Mouse (Mus musculus): Measurements from ENCODE around the gene Spata5. TPM values are rescaled to one million over a fixed set of nuclear protein-coding genes. Genes with fewer than 3 reads are reported as not detected.

Spata5 gene
- polyA plus RNA-seq, 1 experiment from 2014 or later, result 17.8 TPM

DNA sequence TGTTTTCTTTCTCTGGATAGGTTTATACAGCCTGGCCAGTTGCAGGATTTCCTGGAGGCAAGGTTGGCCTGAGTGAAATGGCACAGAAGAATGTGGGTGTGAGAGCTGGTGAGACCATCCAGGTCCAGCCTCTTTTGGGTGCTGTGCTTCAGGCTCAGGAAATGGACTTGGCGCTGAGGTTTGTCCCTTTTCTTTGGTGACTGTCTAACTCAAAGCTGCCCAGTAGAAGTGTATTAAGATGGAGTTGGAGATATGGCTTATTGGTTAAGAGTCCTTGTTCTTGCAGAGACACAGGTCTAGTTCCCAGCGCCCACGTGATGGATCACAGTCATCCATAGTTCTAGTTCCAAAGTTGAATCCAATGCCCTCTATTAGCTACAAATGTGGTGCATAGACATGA is 6.4 kb downstream of the Spata5 start:
- H3K4me1 ChIP-seq (replicated peaks), result peaks cover 10% of the 10 kb centered on the region
- 80% methylated on average over 3 of the region's 3 CpGs for WGBS (ENCODE audit: insufficient replicate concordance)
- ATAC-seq (ENCODE audit: insufficient read depth), result no peak

DNA sequence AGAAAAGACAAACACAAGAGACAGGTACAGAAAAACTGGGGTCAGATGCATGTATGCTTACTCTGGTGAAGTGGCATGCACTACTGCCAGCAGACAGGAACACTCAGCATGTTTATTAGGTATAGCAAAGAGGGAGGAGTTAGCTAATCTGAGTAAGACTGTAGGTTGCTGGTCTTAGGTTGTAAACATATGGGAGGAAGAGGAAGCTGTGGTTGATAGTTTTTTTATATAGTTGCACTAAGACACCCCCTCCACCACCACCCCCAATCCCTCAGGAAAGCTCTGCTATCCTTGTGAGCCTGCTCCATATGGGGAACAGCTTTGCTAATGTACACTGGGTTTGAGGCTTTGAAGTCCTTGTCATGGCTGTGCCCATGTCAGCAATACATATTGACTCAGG is 10.7 kb downstream of the Spata5 start:
- H3K4me2 ChIP-seq, result no peak overlapping the region
- H3K27me3 ChIP-seq, result no peaks in the 10 kb centered on the region
- H3K27ac ChIP-seq (replicated peaks), result no peak overlapping the region
- H3K9ac ChIP-seq, result no peak overlapping the region
- no peaks in the 10 kb centered on the region for H3K9me3 ChIP-seq (replicated peaks)
- H3K4me1 ChIP-seq (replicated peaks), result no peaks in the 10 kb centered on the region
- H3K4me3 ChIP-seq (replicated peaks), result no peak overlapping the region
- ATAC-seq (ENCODE audit: insufficient read depth), result no peak
- peaks cover 36% of the 10 kb centered on the region for H3K36me3 ChIP-seq (replicated peaks)

More for the DNA sequence above, 6.4 kb downstream of the Spata5 start:
- Histone ChIP-seq H3K4me3 (replicated peaks) (no peak overlapping the region), H3K36me3 (replicated peaks) (peaks cover 32% of the 10 kb centered on the region), H3K27ac (replicated peaks) (no peak overlapping the region), H3K9me3 (replicated peaks) (no peaks in the 10 kb centered on the region), H3K27me3 (no peaks in the 10 kb centered on the region), H3K4me2 (no peak overlapping the region), H3K9ac (no peak overlapping the region)

DNA sequence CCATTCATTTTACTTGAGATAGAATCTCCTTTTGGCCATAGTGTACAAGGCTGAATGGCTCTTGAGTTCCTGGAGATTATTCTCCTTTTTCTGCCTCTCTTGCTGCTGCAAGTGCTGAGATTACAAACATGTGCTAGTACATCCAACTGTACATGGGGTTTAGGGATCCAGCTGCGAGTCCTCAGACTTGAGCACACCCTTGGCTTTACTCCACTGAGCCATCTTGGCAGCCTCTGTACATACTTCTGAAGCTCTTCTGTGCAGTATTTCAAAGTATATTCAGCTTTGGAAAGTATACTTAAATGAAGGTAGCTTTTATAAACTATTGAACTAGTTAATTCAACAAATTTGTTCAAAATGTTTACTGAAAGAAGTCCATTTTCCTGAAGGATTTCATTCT is 20.1 kb downstream of the Spata5 start:
- Histone ChIP-seq H3K36me3 (replicated peaks) (peaks cover 14% of the 10 kb centered on the region), H3K4me1 (replicated peaks) (no peaks in the 10 kb centered on the region), H3K4me3 (replicated peaks) (no peak overlapping the region), H3K9me3 (replicated peaks) (no peaks in the 10 kb centered on the region), H3K9ac (no peak overlapping the region), H3K27me3 (no peaks in the 10 kb centered on the region), H3K27ac (replicated peaks) (no peak overlapping the region), H3K4me2 (no peak overlapping the region)
- WGBS (ENCODE audit: insufficient replicate concordance), result 77% methylated on average over 1 of the region's 1 CpGs
- ATAC-seq (ENCODE audit: insufficient read depth), result no peak

DNA sequence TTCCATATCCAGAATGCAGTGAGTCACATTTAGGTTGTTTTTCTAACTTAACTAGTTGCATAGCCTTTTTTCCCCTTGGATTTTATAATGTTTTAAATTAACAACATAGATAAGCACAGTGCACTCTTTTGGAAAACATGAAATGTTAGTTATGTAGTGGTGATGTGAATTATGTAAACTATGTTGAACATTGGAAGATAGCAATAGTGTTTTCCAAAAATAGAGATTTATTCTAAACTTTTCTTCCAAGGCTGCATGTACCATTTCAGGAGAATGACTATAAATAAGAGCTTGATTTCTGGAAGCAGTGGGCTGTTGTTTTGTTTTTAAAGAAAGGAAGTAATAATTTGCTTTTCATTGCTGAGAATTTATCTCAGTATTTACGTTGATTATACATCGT is 23.7 kb downstream of the Spata5 start:
- WGBS (ENCODE audit: insufficient replicate concordance), result 76% methylated on average over 2 of the region's 2 CpGs
- Histone ChIP-seq H3K27me3 (no peaks in the 10 kb centered on the region), H3K4me3 (replicated peaks) (no peak overlapping the region), H3K9ac (no peak overlapping the region), H3K4me2 (no peak overlapping the region), H3K27ac (replicated peaks) (no peak overlapping the region), H3K4me1 (replicated peaks) (no peaks in the 10 kb centered on the region), H3K9me3 (replicated peaks) (no peaks in the 10 kb centered on the region), H3K36me3 (replicated peaks) (peaks cover 12% of the 10 kb centered on the region)
- no peak for ATAC-seq (ENCODE audit: insufficient read depth)

DNA sequence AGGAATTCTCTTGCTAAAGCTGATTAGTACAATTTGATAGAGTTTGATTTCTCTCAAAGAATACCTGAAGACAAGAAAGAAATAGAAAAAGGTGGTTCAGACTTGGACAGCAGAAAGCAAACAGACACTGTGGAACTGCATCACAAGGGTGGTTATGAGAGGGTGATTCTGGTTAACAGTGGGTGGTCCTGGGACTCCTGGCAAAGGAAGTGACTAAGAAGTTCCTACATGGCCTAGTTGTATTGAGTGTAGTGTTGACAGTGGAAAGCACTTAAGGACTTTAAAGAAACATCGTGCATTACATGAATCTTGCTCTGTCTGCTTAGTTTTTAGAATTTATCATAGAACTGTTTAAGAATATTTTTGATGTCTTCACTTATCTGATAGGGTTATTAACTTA is 36.3 kb downstream of the Spata5 start:
- H3K4me1 ChIP-seq (replicated peaks), result no peaks in the 10 kb centered on the region
- no peaks in the 10 kb centered on the region for H3K9me3 ChIP-seq (replicated peaks)
- H3K27me3 ChIP-seq, result no peaks in the 10 kb centered on the region
- peaks cover 7% of the 10 kb centered on the region; the same call in 1 of the 2 replicates for H3K36me3 ChIP-seq (replicated peaks)
- WGBS (ENCODE audit: insufficient replicate concordance), result 75% methylated on average over 1 of the region's 1 CpGs
- H3K27ac ChIP-seq (replicated peaks), result no peak overlapping the region
- H3K4me2 ChIP-seq, result no peak overlapping the region
- H3K9ac ChIP-seq, result no peak overlapping the region
- no peak for ATAC-seq (ENCODE audit: insufficient read depth)
- H3K4me3 ChIP-seq (replicated peaks), result no peak overlapping the region

DNA sequence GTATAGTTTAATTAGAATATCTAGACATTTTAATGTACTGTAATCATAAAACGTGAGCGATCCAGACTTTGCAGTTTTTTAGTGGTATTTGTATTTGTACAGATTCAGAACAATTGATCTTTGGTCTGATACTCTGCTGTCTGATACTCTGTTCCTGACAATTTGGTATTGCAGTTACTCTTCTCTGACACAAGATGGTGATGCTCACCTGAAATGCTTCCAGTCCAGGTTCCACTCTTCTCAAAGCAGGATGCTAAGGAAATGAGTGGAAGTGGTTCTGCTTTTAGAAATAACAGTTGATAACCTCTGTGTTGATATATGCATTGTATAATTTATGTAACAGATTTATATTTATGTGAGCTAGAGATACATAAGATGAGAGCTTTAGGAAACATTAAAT is 48.5 kb downstream of the Spata5 start:
- Histone ChIP-seq H3K36me3 (replicated peaks) (no peaks in the 10 kb centered on the region), H3K9ac (no peak overlapping the region), H3K4me1 (replicated peaks) (peaks cover 6% of the 10 kb centered on the region; the same call in 1 of the 2 replicates), H3K27me3 (no peaks in the 10 kb centered on the region), H3K9me3 (replicated peaks) (no peaks in the 10 kb centered on the region), H3K4me3 (replicated peaks) (no peak overlapping the region), H3K4me2 (no peak overlapping the region), H3K27ac (replicated peaks) (no peak overlapping the region)
- 69% methylated on average over 2 of the region's 2 CpGs for WGBS (ENCODE audit: insufficient replicate concordance)
- ATAC-seq (ENCODE audit: insufficient read depth), result no peak

DNA sequence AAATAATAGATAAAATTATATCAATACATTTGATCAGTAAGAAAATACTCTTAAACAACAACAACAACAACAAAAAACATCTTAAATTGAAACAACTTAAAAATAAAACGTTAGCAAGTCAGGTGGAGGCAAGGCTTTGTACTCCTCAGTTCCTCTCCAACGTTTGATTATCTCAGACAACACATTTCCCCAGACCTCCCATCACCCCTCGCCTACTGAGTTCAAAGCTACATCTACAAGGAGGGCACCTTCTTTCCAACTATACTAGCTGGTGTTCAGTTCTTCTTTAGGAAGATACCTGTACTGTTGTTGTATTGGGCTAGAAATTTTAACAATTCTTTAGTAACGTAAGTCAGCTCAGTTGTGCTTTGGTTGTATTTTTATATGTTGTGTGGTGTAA is 49.7 kb downstream of the Spata5 start:
- Histone ChIP-seq H3K36me3 (replicated peaks) (no peaks in the 10 kb centered on the region), H3K4me2 (no peak overlapping the region), H3K9me3 (replicated peaks) (no peaks in the 10 kb centered on the region), H3K4me3 (replicated peaks) (no peak overlapping the region), H3K27me3 (no peaks in the 10 kb centered on the region), H3K4me1 (replicated peaks) (peaks cover 6% of the 10 kb centered on the region; the same call in 1 of the 2 replicates), H3K27ac (replicated peaks) (no peak overlapping the region), H3K9ac (no peak overlapping the region)
- no peak for ATAC-seq (ENCODE audit: insufficient read depth)
- 34% methylated on average over 4 of the region's 4 CpGs for WGBS (ENCODE audit: insufficient replicate concordance)

DNA sequence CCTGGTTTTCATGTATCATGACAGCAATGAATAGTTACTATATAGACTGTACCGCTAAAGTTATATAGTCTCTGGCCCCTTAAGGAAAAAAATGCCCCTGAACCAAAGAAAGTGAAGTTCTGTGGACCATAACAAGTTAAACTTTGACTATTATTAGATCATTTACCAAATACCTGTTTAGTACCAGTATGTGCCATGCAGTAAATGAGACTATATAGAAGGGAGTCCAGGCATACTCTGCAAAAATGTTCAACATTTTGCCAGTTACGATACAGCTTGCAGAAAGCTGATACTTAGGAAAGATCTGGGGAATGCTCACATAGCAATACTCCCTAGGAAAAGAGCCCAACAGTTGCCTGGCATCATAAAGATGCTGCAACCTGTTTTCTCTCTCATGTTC is 51.2 kb downstream of the Spata5 start:
- H3K36me3 ChIP-seq (replicated peaks), result no peaks in the 10 kb centered on the region
- no peak overlapping the region for H3K27ac ChIP-seq (replicated peaks)
- no peaks in the 10 kb centered on the region for H3K27me3 ChIP-seq
- no peak overlapping the region for H3K4me2 ChIP-seq
- no peak overlapping the region for H3K4me3 ChIP-seq (replicated peaks)
- peaks cover 6% of the 10 kb centered on the region; the same call in 1 of the 2 replicates for H3K4me1 ChIP-seq (replicated peaks)
- no peak overlapping the region for H3K9ac ChIP-seq
- WGBS (ENCODE audit: insufficient replicate concordance), result 82% methylated on average over 2 of the region's 2 CpGs
- H3K9me3 ChIP-seq (replicated peaks), result no peaks in the 10 kb centered on the region
- ATAC-seq (ENCODE audit: insufficient read depth), result no peak

DNA sequence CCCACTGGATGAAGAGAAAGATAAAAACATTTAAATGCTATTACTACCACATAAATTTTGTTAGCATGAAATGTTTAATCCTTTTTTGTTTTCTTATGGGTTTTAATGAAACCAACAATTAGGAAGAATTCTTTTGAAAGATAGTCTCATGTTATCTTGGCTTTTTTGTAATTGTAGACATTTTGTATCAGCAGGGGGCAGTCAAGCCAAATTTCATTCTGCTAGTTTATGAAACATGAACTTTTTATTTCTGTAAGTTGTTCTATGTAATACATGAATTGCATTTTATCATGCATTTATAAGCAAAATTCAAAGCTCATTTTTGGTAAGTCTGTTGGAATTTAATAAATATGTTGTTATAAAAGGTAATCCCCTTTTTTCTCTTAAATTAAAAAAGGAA is 52.8 kb downstream of the Spata5 start:
- no peak overlapping the region for H3K27ac ChIP-seq (replicated peaks)
- H3K4me3 ChIP-seq (replicated peaks), result no peak overlapping the region
- no peaks in the 10 kb centered on the region for H3K36me3 ChIP-seq (replicated peaks)
- H3K27me3 ChIP-seq, result no peaks in the 10 kb centered on the region
- H3K9me3 ChIP-seq (replicated peaks), result no peaks in the 10 kb centered on the region
- no peak overlapping the region for H3K4me2 ChIP-seq
- no peak for ATAC-seq (ENCODE audit: insufficient read depth)
- peaks cover 6% of the 10 kb centered on the region for H3K4me1 ChIP-seq (replicated peaks)
- H3K9ac ChIP-seq, result no peak overlapping the region

DNA sequence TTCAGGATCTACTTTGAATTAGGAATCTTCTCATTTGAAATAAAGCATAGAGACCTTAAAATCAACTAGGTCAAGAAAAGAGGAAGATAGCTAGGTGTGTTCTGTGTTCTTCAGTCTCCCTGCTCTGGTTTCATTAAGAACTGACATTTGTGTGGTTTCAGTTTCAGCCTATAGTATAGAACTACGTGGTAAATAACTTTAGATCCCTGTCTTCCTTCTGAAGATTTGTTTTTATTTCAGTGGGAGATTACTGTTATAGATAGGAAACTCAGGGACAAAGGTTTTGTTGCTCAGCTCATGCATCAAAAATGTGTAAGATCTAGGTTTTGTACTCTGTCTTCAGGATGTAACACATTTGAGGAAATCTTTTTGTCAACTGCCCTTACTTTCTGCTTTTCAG is 56.8 kb downstream of the Spata5 start:
- no peak overlapping the region for H3K4me2 ChIP-seq
- 30% methylated on average over 1 of the region's 1 CpGs for whole genome bisulfite sequencing (ENCODE audit: insufficient replicate concordance)

DNA sequence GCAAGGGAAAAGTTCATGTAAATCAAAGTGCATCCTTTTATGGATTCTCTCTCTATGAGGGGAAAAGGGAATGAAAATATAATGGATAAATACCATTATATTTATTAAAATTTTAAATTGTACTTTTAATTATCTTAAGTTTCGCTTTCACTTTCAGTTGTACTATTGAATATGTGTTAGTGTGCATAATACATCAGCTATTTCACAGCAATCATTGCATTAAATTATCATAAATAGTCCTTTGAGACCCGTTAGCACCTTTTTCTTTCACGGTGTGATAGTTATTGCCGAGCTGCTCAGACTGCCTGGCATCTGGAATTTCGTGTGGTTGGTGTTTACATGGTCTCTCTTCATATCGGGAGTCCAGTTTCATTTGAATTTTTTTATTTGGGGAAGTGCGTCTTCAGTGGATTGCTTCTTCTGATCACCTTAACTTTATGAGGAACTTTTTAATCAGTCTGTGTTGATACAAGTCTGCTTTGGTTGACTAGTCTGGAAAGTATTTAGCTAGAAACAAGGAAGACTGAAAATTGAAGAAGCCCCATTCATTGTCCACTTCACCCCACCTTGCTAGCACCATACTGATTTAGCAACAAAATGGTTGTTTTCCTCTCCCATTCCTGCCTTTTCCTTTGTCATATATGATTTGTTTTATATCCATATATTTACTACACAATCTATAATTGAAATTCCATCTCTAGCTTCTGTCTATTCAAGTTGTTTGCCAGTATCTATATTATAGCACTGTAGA is 57.9 kb downstream of the Spata5 start:
- WGBS (ENCODE audit: insufficient replicate concordance), result 81% methylated on average over 7 of the region's 7 CpGs
- Histone ChIP-seq H3K36me3 (replicated peaks) (peaks cover 4% of the 10 kb centered on the region; the same call in 1 of the 2 replicates), H3K27ac (replicated peaks) (no peak overlapping the region), H3K9ac (no peak overlapping the region), H3K4me1 (replicated peaks) (peaks cover 15% of the 10 kb centered on the region), H3K27me3 (no peaks in the 10 kb centered on the region), H3K4me3 (replicated peaks) (no peak overlapping the region), H3K4me2 (peak overlapping the region; percentile 25), H3K9me3 (replicated peaks) (no peaks in the 10 kb centered on the region)
- ATAC-seq (ENCODE audit: insufficient read depth), result no peak

More for the DNA sequence above, 56.8 kb downstream of the Spata5 start:
- Histone ChIP-seq H3K27ac (replicated peaks) (no peak overlapping the region), H3K4me1 (replicated peaks) (peaks cover 9% of the 10 kb centered on the region), H3K9me3 (replicated peaks) (no peaks in the 10 kb centered on the region), H3K27me3 (no peaks in the 10 kb centered on the region), H3K9ac (no peak overlapping the region), H3K36me3 (replicated peaks) (peaks cover 4% of the 10 kb centered on the region; the same call in 1 of the 2 replicates), H3K4me3 (replicated peaks) (no peak overlapping the region)
- no peak for ATAC-seq (ENCODE audit: insufficient read depth)

DNA sequence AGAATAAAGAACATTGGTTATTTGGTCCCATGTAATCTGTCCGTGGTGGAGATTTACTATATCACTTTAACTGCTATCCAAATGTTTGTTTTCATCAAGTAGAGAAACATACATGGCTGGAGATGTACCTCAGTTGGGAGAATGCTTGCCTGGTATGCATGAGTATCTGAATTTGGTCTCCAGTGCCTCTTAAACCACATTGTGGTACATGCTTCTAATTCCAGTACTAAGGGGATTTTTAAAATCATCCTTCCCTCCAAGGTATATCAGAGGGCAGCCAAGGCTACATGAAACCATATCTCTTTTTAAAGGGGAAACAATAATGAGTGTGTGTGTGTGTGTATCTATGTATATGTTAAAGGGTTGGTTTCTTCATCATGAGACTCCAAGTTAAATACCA is 60.1 kb downstream of the Spata5 start:
- Histone ChIP-seq H3K9me3 (replicated peaks) (no peaks in the 10 kb centered on the region), H3K4me1 (replicated peaks) (peaks cover 25% of the 10 kb centered on the region), H3K4me3 (replicated peaks) (no peak overlapping the region), H3K27ac (replicated peaks) (no peak overlapping the region), H3K4me2 (no peak overlapping the region), H3K36me3 (replicated peaks) (peaks cover 4% of the 10 kb centered on the region; the same call in 1 of the 2 replicates), H3K27me3 (no peaks in the 10 kb centered on the region), H3K9ac (no peak overlapping the region)
- no peak for ATAC-seq (ENCODE audit: insufficient read depth)
- WGBS (ENCODE audit: insufficient replicate concordance), result 74% methylated on average over 1 of the region's 1 CpGs
